Mouse (Mus musculus) 3T3-L1 (cell line): Measurements from ENCODE around the gene Col23a1.

Experiments used
- DNase-seq: peaks from one replicate; pipeline ENCODE4 v3.0.0-alpha.2; 2015; ENCODE audit warnings: low read depth, low spot score

Col23a1 gene

DNA sequence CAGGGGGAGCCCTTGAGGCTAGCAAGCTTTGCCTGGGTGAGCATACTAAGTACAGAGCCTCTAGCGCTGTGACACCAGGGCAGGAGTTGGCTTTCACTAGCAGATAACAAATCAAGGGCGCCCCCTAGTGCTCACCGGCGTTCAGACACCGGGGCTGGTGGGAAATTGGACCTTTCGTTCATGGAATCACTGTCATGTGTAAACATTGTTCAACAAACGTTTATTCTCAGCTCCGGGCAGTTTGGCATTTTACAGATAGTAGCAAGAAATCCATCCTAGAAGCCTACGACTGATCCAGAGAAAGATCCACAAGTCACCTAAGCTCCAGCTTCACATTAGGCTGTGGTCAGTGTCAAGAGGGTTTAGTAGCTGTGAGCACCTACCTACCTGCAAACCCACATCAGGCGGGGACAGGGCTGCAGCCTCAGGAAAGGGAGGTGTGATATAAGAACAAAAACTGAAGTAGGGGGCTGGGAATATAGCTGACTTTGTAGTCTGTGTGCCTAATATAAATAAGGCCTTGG lies 250.1 kb downstream of the Col23a1 start:
- peak; percentile 98 for DNase-seq

DNA sequence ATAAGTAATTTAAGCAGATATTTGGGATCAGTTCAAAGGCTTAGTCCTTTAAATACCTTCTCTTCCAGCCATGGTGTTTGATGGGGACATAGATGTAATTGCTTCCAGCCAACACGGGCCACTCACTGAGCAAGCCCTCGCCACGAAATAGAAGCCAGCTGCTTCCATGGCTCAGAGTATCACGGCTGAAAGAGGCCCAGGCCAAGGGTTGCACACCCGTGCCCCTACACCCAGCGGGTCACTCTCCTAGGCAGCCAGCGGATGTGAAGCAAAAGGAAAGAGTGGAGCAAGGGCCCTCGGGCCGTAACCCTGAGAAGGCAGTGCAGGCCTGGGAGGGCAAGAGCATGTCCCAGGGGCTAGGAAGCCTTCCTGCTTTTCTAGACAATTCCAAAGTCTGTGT lies 252.7 kb downstream of the Col23a1 start:
- no peak for DNase-seq

DNA sequence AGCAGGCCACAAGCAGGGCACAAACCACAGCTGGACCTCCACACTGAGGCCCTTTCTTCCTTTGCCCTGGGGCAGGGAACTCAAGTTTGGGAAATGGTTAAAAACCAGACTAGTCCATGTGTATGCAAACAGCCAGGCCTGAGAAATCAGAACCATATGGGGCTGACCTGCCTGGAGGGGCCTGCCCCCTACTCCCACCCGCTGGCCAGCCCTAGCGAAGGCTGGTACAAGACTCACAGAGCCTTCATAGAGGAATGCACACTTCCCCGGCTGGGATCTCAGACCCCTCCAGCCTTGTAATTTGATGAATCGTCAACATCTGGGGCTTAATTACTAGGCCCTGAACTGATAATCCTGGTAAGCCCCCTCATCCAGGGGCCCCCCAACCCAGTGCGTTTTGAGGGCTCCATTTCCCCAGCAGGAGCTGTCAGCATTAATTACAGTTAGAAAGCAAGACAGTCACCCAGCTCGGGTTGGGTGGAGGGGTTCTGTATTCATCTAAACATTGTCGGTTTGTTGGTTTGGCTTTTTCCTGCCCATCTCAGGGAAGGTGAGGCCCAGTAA lies 253.8 kb downstream of the Col23a1 start:
- no peak for DNase-seq

GRCm38 (mm10) chr11:51544413-51544812 lies 254.7 kb downstream of the Col23a1 start:
- no peak for DNase-seq

DNA sequence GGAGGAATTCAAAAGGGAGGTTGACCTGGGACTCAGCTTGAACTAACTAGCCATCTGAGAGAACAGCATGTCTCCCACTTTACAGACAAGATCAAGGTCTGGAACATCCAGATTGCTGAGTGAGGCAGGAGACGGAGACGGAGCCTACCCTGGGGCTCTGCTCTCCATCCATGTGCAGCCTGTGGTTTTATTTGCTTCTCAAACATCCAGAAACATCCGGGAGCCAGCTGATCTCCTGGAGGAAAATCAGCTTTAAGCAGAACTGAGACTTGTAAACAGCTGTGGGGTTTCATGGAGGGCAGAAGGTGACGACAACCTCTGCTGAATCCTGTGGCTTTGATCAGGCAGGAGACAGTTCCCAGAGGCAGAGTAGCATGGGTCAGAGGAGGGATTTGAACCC lies 256.1 kb downstream of the Col23a1 start:
- DNase-seq = no peak

- DNase-seq = no peak
Measured at GRCm38 (mm10) chr11:51551253-51551652, 261.5 kb downstream of the Col23a1 start.

GRCm38 (mm10) chr11:51552091-51552490 lies 262.4 kb downstream of the Col23a1 start:
- no peak for DNase-seq

GRCm38 (mm10) chr11:51554590-51554989 lies 264.9 kb downstream of the Col23a1 start:
- DNase-seq = no peak

DNA sequence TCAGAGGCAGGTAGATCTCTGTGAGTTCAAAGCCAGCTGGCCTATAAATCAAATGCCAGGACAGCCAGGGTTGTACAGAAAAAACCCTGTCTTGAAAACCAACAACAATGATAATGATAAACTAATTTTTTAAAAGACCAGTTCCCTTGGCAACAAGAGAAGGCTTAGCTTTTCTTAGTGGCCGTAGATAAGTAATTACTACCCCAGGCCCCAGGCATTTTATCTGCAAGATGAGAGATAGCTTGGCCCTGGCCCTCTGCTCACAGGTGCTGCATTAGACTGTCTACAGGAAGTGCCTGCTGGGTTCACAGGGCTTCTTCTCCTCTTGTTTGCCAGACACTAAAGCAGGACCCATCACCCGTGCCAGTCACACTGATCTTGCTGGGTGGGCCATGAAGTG lies 265.3 kb downstream of the Col23a1 start:
- DNase-seq = no peak

DNA sequence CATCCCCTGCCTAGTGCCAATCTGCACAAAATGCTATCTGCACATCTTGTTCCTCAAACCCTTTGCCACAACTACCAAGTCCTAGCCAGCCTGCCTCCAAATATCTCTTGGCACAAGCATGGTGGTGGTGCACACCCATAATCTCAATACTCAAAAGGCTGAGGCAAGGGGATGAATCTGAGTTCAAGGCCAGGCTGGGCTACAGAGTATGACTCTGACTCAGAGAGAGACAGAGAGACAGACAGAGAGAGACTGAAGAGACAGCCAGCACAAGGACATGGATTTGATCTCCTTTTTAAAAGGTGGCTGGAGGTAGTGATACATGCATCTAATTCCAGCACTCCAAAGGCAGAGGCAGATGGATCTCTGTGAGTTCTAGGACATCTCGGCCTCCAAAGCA lies 273.6 kb downstream of the Col23a1 start:
- DNase-seq = no peak

DNA sequence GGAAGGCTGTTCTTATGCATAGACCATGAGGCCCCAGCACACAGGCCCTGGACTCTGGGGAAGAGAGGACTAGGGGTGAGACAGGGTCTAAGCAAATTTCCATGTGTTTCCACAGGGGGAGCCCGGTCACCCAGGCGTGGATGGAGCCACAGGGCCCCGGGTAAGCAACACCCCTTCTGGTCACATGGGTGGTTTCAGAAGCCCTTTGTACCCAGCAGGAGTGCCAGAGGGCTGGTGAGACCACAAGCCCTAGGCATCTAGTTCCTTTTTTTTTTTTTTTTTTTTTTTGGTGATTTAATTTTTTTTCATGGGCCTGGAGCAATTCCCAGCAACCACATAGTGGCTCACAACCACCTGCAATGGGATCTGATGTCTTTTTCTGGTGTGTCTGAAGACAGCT lies 275.3 kb downstream of the Col23a1 start:
- DNase-seq = no peak

GRCm38 (mm10) chr11:51565951-51566350 lies 276.2 kb downstream of the Col23a1 start:
- no peak for DNase-seq

GRCm38 (mm10) chr11:51568801-51569200 lies 279.1 kb downstream of the Col23a1 start:
- DNase-seq = no peak

DNA sequence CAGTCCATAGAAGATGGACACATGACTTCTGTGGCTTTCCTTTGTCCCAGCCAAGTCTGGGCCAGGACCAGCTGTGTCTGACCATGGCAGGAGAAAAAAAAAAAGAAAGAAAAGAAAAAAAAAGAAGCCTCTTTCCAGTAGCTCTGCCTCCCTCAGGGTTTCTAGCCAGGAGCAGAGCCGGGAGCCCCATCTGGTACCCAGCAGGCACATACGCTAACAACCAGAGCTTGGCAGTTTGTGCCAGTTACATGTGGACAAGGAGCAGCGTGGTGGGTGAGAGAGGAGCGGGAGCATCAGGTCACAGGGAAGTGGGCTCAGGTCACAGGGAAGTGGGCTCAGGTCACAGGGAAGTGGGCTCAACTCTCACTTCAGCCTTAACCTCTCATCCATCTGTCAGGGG lies 286.7 kb downstream of the Col23a1 start:
- DNase-seq = no peak

DNA sequence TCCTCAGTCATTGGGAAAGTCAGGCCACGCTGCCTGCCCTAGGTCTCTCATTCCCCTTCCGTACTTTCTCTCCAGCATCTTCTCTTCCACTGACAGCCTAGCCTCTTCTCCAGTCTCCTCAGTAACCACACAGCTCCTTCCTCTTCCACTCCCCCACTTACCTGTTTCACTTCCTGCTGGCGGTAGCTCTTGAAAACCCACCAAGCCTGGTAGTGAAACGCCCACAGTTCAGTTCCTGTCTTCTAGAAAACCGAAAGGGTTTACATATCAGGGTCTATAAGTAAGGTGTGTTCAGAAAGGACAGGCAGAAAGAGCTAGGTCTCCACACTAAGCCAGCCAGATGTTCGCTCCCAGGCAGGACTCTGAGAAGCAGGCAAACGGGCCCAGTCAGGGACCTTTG lies 287.9 kb downstream of the Col23a1 start:
- no peak for DNase-seq

DNA sequence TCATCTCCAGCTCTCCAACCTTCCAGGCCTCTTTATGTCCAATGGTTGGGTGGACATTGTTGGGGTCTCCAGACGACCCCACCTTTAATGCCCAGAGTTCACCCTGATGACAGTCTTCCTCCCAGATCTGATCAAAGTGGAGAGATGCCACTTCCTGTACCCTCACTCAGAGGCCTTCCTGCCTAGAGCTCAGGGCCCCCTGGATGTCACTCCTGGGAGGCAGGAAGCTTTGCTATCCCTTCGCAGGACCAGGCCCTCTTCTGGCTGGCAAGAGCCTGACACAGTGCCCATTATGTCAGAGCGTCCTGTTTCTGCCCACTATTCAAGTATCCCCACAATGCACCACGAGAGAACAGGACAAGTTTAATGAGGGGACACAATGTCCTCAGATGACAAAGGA lies 289.3 kb downstream of the Col23a1 start:
- no peak for DNase-seq

DNA sequence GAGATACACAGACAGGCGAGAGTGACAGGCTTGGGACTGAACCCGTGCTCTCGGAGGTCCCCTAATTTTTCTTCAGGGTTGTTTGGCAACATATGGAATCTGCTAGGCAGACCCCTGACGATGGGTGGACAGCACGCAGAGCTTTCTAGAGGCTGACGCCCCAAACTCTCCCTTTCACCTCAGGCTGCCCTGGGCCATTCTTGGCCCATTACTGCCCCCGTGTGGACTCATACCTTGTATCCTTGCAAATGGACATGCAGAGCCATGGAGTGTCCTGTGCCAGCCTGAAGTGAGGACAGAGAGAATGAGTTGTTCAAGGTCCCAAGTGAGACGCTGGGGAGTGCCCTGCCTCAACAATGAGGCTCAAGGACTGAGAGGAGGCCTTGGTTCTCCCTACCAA lies 293.0 kb downstream of the Col23a1 start:
- DNase-seq = peak; percentile 84

DNA sequence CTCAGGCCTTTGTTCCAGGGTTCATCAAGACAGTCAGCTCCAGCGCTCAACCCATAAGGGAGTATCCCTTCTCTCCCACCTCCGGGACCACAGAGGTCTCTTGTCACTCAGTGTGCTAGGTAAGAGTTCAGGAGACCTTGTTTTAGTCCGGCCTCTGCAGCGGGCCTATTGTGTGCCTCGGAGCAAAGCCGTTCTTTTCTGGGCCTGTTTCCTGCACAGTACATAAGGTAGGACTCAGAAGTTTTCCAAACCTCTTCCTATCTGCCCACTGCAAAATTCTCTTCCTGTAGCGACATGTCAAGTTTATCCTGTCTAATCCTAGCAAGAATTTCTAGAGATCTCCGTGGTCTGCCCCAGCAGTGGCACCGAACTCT lies 294.3 kb downstream of the Col23a1 start:
- DNase-seq = peak; percentile 57

DNA sequence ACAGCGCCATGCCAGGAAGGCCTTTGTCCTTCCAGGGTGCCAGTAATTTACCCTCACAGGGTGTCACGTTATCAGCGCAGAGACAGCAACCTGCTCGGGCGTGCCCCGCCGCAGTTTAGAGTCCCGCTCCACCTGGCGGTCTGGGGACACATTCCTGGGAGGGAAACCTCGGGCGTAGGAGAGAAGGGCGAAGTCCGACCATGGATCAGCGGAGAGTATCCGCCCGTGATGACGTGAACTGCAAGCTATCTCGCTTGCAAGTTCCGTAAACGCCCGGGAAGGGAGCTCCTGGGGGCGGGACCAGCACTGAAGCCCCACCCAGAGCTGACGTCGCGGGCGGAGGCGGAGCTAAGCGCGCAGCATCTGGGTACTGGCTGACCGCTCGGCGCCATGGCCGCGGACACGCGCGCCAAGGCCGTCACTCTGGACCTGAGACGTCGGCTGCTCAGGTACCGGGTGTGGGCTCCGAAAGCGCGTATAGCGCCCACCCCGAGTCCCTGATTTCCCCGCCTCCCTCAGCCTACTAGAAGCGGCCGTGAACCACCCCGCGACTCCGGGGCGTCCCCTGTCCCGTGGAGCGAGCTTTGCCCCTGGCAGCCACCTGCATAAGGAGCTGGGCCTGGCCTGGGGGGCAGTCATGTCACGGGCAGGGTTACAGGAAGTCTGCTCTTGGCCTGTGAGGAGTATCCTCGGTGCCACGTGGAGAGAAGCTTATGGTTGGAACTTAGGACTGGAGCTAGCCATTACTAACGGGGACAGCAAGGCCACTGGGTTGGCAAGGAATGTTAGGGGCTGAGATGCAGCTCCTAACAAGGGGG lies 294.9 kb downstream of the Col23a1 start, which contains the start of gene Phykpl:
Gene Phykpl, plus strand, starts transcription at position 327 of the 818 bp plus-strand sequence.
- peak; percentile 94 for DNase-seq

DNA sequence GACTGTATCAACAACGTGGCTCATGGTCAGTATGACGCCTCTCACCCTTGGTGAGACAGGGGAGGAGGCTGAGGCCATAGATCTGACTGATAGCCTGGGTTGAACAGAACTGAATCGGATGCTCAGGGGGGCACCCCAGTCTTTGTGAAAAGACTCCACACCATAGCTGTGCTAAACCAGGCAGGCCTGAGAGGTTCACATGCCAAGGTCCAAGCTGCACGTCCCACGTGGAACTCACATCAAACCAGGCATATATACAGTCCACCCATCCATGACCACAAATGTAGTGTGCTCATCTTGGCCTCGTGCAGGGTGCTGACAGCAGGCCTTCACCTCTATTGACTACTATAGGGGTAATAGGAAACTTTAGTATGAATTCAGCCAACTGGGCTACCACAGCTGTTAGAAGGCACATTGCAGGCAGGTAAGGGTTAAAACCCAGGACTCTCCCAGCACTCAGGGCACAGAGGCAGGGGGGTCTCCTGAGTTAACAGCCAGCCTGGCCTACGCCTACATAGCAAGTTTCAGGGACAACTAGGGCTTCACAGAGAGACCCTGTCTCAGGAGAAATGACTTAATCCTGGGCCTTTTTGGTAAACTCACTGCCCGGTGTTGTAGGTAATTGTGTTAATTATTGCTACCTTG lies 296.0 kb downstream of the Col23a1 start:
- no peak for DNase-seq

- DNase-seq = no peak
Measured at GRCm38 (mm10) chr11:51586411-51586810, 296.7 kb downstream of the Col23a1 start.

DNA sequence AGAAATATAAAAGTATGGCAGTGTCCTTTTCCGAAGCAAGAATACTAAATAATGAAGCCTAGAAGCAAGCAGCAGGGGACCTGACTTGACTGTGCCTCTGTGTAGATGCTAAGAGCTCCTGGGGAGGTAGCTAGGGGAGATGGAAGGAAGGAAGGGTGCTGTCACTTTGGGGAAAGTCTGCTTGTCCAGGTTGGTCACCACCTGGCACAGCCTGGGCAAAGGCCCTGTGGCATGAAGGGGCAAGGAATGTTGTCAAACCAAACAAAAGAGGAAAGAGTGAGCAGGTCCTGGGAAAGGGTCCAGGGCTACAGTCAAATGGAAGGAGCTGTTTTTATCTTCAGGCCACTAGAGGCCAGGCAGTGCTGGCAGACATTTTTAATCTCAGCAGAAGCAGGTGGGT lies 297.3 kb downstream of the Col23a1 start:
- DNase-seq = no peak

DNA sequence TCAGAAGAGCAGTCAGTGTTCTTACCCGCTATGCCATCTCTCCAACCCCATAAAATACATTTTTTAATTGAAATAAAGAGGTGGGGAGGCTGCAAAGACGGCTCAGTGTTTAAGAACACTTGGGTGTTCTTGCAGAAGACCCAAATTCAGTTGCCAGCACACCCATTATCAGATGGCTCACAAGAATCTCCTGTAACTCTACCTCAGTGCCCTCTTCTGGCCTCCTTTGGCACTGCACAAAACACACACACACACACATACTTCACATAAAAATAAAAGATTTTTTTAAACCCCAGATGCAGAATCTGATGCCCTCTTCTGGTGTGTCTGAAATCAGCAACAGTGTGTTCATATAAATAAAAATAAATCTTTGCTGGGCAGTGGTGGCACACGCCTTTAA lies 299.1 kb downstream of the Col23a1 start:
- no peak for DNase-seq
